Mouse (Mus musculus): ENCODE results near the gene Klrg2. TPM values are rescaled to one million over a fixed set of nuclear protein-coding genes. Genes with fewer than 3 reads are reported as not detected.
A peak's percentile ranks its signal among the peaks of the same experiment; 100 is the strongest.
"Not testable (repeated sequence)": the region's sequence is repeated elsewhere in the genome, so short reads cannot be mapped to it uniquely, and the experiment has no call there.

Klrg2 gene
- total RNA-seq (2021), result under 1 TPM in 1 of 2 experiments, not detected in 1; 0.26 TPM

- intact Hi-C loops (cut with DNase I), result no loop called here
- DNase-seq, result peak; percentile 36
Observed at GRCm38 (mm10) chr6:38636852-38637618, at the start of gene Klrg2. Gene Klrg2 (minus strand): TSS chr6:38637242.

DNA sequence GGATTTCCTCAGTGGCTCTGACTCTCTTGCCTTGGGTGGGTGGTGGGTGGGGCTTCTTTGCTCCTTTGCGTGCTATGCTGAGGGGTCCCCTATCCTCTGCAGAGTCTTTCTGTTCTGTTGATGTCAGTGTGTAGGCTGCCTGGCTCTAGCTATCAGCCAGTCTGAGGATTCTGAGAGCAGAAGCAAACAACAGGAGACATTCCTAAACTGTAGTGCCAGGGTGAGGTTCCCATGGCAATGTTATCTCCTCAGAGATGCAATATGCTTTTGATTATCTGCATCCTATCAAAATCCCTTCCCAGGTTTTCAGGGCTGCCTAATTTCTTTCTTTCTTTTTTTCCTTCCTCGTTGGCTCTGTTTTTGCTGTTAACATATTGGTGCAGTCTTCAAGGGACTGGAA is 45.5 kb upstream of the Klrg2 start:
- intact Hi-C loops (cut with DNase I), result no loop called here

DNA sequence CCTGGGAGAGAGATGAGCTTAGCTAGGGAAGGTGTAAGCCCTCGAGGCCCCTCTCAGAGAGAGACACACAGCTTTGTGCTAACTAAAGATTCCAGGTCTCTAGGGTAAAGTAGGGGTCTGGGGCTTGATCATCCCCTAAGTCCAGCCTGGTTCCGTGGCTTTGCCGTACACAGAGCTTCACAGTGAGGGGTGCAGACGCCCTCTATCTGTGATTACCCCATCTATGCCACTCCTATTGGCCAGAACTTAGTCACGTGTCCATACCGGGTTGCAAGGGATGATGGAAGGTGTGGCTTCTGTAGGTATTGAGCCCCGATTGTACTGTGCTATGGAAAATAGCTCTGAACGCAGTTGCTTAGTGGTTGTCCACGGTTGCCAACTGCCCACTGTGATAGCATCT is 40.6 kb upstream of the Klrg2 start:
- no peak for DNase-seq
- intact Hi-C loops (cut with DNase I), result no loop called here

More for the DNA sequence above, 45.5 kb upstream of the Klrg2 start:
- DNase-seq, result no peak

- DNase-seq, result no peak
- intact Hi-C loops (cut with DNase I), result no loop called here
Observed at GRCm38 (mm10) chr6:38676723-38677122, 39.7 kb upstream of the Klrg2 start.

GRCm38 (mm10) chr6:38676217-38676616 is 39.2 kb upstream of the Klrg2 start:
- no peak for DNase-seq
- intact Hi-C loops (cut with DNase I), result no loop called here

GRCm38 (mm10) chr6:38672011-38672410 is 35.0 kb upstream of the Klrg2 start:
- intact Hi-C loops (cut with DNase I), result no loop called here
- DNase-seq, result no peak

DNA sequence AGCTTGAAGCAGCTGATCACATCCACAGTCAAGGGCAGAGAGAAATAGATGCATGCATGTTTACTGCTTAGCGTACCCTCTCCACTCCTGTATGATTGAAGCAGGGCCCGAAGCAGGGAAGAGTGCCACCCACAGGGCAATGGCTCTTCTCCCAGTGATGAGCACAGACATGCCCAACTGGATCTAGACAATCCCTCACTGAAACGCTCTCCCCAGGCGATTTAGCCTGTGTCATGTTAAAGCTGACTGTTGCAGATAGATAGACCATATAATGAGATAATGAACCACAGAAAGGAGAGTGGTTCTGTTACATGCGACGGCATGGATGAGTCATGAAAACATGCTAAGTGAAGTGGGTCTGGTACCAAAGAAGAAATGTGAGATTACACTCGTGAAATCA is 34.2 kb upstream of the Klrg2 start:
- intact Hi-C loops (cut with DNase I), result no loop called here
- no peak for DNase-seq

DNA sequence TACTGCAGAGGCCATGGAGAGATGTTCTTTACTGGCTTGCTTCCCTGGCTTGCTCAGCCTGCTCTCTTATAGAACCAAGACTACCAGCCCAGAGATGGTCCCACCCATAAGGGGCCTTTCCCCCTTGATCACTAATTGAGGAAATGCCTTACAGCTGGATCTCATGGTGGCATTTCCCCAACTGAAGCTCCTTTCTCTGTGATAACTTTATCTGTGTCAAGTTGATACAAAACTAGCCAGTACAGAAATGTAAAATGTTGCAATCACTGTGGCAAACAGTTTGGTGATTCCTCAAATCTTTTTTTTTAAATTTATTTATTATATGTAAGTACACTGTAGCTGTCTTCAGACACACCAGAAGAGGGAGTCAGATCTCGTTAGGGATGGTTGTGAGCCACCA is 33.4 kb upstream of the Klrg2 start:
- intact Hi-C loops (cut with DNase I); DNase-seq: not testable (repeated sequence)

DNA sequence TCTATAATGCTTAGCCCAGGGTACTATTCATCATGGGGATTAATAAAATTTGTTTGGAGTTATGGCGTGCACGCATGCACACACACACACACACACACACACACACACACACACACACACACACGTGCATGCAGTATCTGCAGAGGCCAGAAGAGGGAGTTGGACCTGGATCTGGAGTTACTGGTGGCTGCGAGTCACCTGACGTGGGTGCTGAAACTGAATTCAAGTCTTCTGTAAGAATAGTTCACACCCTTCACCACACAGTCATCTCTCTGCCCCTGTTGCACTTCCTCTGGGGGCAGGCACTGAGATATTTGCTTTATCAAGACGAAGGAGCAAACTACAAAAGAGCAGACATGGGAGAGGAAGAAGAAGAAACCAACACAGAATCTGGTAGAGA is 32.5 kb upstream of the Klrg2 start:
- no peak for DNase-seq
- intact Hi-C loops (cut with DNase I), result no loop called here

DNA sequence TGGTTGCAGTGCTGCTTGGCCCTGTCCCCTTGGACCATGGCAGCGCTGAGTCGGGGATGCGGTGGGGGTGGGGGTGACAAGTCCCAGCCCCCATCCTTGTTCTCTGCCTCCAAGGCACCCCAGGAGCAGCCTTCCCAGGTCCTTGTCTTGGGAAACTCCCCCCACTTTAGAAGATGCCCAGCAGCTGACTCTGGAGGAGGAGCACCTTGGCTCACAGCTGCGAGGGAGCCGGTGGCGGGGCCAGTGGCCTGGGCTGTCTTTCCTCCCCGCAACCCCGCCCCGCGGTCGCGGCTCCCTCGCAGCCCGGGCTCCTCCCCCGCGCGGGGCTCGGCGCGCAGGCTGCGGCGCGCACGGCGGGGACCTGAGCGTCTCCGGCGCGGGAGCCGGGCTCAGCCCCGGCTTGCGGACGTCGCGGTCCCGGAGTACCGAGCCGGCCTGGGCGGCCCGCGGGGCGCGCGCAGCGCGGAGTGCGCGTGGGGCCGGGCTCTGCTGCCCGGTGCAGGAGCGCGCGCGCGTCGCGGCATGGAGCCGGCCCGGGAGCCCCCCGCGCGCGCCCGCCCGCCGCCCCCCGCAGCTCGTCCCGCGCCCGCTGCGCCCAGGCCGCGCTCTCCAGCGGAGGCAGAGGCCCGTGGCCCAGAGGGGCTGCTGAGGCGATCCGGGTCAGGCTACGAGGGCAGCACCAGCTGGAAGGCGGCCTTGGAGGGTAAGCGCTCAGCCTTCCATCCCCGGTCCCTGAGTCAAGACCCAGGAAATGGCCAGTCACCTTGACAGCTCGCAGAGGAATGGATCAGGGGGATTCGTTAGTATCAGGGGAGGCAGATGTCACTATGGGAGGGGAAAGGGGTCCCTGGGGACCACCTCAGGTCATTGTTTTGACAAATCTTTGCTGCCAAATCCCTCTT is 25.9 kb upstream of the Klrg2 start, which contains the start of gene Clec2l:
TSS of gene Clec2l (plus strand) at position 356 of the 902 bp plus-strand sequence.
- peak; percentile 45 for DNase-seq
- intact Hi-C loops (cut with DNase I), result no loop called here

- intact Hi-C loops (cut with DNase I), result no loop called here
- no peak for DNase-seq
Observed at GRCm38 (mm10) chr6:38661626-38662025, 24.6 kb upstream of the Klrg2 start.

DNA sequence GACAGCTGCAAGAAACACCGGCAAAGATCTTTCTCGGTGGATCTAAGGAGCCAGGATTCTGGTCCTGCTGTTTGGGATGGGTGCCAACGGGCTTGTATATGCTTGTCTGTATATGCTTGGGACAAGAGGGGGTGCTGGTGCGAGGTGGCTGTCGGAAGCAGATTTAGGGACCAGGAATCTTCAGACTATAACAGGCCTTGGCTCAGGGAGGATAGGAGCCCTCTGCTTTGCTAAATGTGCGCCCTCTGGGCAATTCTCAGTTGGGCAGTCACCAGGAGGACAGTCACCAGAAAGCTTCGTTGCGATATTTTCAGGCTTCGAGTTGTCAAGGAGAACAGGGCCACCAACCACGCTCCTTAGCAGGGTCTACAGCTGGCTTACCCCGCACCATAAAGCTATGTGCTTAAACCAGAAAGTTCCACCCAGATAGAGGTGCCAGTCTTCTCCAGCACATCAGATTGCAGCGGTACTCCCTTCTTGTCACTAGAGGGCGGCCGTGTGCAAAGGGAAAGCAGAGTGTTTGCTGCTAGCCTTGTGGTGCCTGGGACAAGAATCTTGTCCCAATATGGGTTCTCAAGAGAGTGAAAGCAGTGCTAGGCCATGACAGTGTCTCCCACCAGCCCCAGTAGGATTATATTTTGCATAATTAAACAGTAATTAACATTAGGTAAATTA is 13.4 kb upstream of the Klrg2 start:
- peak; percentile 67 for DNase-seq
- intact Hi-C loops (cut with DNase I), result no loop called here

DNA sequence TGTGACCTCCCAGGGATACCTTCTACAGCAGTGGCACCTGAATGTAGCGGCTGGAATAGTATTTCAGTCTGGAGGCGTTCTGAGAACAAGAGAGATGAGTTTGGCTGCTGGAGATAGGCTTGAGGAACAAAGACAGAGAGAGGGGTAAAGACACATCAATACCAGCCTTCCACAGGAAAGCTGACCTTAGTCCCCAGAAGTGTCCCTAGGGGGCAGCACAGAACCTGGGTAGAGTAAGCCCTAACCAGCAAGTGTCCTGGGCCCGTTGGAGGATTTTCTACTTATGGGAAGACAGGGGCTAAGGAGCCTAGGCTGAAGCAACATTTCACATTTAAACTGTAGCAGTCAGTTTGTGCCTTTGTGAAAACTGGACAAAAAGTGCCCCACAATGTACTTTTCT is 12.5 kb upstream of the Klrg2 start:
- no peak for DNase-seq
- intact Hi-C loops (cut with DNase I), result no loop called here

GRCm38 (mm10) chr6:38643039-38643438 is 6.0 kb upstream of the Klrg2 start:
- intact Hi-C loops (cut with DNase I), result no loop called here
- no peak for DNase-seq

- no peak for DNase-seq
- intact Hi-C loops (cut with DNase I), result no loop called here
Observed at GRCm38 (mm10) chr6:38642593-38642992, 5.6 kb upstream of the Klrg2 start.

DNA sequence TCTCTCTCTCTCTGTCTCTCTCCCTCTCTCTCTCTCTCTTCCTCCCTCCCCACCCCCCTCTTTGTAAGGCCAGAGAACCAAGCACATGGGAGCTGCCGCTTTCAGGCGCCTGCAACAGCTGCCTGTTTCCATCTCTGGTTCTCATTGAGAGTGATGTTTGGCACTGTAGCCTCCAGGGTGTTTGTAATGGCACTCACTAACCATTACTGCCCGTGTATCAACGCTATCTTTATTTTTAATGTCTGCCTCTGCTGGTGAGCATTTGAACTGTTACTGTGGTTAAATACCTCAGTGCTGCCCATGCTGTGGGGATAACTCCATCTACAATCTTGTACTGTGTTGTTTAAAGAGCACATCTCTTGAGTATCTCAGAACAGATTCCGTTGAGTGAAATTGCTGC is 4.6 kb upstream of the Klrg2 start:
- intact Hi-C loops (cut with DNase I), result no loop called here

GRCm38 (mm10) chr6:38641228-38641627 is 4.2 kb upstream of the Klrg2 start:
- intact Hi-C loops (cut with DNase I), result no loop called here
- DNase-seq, result no peak

More for the DNA sequence above, 4.6 kb upstream of the Klrg2 start:
- DNase-seq, result no peak

DNA sequence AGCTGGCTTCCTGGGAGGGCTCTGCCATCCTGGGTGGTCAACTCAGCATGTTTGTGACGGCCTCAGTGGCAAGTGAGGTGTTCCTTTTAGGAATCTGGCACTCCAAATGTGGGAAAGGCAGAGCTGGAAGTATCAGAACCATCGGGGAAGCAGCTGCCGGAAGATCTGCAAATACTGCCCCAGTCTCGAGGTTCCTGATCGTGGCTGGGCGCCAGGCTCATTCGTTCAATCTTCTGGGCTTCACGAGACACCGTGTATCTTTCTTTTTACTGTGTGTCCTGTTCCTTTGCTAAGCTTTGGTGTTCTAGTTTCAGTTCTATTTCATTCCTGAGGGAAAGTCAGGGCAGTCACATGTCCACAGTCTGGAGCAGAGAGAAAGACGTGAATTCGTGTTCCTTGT is 3.4 kb upstream of the Klrg2 start:
- DNase-seq, result no peak
- intact Hi-C loops (cut with DNase I), result no loop called here

DNA sequence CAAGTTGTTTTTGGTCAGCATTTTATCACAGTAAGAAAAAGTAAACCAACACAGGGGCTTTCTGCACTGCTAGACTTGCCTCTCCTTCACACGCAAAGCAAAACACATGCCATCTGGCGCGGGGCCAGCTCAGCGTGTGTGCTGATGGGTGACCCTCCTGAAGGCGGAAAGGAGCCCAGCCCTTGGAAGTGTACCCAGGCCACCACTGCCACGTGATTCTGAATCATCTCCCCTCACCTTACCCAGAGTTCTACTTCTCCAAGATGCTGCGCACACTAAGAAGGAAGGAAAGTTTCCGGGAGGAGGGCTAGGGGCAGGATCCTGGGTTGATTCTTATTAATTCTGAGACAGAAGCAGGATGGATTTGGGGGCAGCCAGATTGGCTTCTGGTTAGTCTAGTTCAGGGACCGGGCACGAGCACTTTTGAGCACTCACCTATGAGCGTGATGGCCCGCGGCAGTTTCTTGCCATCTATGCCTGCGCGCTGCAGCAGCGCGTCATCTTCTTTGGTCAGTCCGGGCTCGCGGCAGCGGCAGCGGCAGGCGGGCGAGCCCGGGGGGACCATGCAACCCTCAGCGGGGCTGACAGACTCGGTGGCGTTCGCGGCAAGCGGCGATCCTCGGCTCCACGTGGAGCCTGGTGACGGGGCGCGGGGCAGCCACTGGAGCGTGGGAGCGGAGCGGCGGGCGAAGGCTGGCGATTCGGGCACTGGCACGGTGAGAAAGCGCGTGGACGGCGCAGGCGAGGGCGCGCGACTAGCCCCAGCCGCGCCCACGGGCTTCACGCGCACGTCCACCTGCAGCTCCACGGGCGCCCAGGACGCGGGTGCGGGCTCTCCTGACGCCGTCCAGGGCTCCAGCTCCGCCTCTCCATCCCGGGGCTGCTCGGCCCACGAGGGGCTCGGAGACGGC is 846 bp downstream of the Klrg2 start:
- peak; percentile 66 for DNase-seq
- intact Hi-C loops (cut with DNase I), result no loop called here

DNA sequence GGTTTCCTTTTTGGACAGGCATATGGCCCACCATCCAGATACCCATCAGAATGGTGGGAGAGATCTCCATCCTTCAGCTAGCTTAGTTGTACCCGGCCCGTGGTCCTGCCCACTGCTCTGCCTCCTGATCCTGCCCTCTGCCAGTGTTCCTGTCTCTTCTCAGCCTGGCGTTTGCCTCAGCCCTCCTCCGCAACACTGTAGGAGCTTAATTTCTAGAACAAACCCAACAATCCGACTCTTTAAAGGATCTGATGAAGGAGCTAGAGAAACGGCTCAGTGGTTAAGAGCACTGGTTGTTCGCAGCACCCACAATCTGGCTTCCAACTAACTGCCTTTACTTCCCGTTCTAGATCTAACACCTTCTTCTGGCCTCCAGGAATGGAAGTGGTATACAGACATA is 2.6 kb downstream of the Klrg2 start:
- intact Hi-C loops (cut with DNase I), result no loop called here
- DNase-seq, result no peak

Measured in left cerebral cortex, postnatal 4 days (tissue).